Mouse (Mus musculus) testis, postnatal 14 days (tissue): Measurements from ENCODE around the gene Gm20388.

Experiments
- DNase-seq: peaks from one replicate; pipeline ENCODE4 v3.0.0; 2021; ENCODE audit warnings: low spot score

Gm20388 gene

DNA sequence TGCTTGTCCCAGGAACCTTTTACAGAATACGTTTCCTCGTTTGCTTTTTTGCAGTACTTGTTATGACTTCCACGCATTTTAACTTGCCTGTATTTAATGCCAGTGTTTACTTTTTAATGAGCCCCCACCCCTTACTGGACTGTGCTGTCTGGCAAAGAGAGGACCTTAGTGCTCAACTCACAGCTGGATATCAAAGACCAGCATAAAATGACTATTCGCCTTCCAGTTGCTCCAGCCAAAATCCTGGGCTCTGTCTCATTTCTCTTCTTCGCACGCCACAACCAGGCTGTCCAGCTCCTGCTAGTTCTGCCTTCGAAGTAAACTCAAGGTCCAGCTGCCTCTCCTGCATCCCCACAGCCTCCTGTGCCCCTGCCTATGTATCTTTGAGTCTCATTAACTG, 932.4 kb downstream of the Gm20388 start:
- no peak for DNase-seq

DNA sequence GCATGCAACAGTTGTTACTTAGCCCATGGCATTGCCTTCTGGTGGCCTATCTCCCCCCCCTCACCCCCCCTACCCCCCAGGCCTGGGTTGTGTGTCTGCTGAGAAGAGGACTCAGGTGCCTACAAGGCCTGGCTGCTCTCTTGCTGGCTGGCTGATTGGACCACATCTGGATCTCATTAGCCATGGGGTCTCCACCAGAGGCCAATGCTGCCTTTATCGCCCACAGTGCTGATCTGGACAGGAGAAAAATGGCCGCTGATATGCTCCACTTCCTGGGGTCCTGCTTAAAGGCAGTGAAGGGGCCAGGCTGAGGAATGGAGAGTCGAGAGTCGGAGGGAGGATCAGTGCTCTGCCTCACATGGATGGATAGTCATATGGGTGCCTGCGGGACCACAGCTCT, 935.4 kb downstream of the Gm20388 start:
- no peak for DNase-seq

DNA sequence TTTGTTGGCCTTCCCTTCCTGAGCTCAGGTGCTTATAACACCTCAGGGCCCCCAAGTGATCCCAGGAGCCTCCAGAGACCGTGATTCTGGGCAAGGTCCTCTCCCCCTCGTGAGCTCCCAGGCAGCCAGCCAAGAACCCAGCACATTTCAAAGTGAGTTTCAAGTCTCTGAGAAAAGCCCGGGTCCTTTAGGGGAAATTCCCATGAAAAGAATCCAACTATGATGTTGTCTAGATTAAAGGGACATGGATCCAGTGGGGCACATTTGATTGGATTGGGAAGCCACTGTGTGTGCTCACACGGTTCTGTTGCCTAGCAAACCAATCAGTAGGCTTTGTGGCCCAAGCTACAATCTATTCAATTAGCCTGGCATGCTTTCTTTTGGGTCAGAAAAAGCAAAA, 936.6 kb downstream of the Gm20388 start:
- DNase-seq, result no peak

DNA sequence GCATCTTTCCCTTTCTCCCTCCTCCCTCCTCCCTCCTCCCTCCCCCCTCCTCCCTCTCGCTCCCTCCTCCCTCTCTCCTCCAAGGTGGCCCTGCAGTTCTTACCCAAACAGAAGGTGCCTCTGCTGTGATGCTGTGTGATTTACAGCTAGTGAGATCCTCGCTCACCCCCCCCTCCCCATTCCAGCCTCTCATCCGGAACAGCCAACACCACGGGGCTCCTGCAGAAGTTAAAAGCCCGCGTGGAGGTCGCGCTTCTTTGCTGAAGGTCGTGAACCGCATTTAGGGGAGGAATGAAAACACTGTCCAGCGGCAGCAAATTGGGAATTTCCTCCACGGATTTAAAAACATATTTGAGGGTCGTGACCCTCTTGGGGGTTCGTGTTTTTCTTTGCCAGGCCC, 937.1 kb downstream of the Gm20388 start:
- DNase-seq, result no peak

DNA sequence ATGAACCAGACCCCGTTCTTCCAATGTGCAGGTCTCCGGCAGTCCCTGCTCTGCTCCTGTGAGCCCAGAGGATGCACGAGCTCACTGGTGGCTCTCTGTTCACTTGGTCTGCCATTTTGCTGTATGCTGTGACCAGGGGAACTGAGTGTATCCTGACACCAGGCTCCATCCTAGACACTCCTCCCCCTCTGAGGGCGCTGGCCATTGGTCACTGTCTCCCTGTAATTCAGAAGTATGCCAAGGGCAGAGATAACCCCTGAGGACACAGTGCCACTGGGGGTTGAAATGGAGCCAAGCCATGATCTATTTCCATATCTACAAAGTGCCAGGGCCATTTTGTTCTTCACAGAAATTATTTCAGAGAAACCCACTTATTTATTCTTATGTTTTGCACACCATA, 937.8 kb downstream of the Gm20388 start:
- no peak for DNase-seq

DNA sequence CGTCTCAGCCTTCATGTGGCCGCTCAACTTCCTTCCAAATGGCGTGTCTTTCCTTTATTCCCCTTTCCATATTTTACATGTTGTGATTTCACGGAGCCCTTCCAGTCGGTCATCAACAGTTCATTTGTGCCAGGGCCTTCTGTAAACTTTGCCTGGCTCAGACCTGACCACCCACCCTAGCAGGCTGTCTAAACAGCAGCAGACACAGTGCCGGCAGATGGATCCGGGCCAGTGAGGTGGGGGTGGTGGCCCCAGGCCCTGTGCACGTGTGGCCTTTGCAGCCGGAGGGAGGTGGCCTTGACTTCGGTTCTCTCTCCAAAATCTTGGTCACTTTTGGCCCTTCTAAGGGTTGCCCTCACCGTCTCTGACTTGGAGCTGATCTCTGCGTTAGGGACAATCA, 940.8 kb downstream of the Gm20388 start:
- DNase-seq, result no peak

DNA sequence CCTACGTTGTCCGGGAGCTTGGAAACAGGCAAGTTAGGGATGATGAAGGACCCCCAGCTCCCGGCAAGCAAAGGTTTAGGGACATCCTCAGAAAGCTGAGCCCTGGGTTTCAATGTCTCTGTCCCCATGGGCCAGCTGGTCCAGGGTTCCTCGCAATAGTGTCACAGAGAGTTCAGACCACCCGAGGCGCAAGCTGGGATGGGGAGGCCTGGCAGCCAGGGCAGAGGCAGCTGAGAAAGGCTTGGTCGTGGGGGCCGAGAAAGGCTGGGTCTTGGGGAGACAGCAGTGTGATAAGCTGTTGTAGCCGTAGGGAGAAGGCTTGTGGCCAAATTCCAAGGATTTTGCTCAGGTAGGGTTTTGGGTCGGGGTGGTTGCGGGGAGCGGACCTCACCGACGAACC, 949.2 kb downstream of the Gm20388 start:
- no peak for DNase-seq

DNA sequence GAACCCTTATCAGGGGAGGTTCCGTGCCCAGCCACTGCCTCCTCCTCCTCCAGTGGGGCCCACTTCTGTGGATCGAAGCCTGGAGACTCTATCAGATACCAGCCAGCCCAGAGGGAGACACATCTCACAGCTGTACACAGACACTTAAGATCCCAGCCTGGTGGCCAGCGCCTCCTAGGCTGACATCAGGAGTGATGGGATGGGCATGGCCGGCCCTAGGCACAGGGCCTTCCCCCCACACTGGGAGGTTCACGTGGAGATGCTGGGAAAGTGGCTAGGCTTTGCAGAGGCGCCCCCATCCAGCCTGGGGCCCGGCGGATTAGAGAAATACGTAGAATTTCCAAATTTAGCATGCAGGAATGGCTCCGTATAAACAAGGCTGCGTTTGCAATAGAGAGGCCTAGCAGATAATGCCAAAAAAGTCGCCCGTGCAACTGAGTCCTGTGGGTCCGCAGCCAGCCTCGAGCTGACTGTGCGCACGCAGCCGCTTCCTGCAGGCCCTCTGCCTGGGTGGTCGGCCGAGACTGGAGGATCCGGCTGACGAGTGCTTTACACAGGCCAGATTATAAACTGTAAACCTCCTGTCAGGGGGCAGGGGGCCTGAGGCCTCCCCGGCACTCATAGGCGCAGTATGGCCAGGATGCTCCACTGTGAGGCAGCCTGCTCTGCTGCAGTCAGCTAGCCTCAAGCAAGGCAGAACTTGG, 949.9 kb downstream of the Gm20388 start:
- no peak for DNase-seq

DNA sequence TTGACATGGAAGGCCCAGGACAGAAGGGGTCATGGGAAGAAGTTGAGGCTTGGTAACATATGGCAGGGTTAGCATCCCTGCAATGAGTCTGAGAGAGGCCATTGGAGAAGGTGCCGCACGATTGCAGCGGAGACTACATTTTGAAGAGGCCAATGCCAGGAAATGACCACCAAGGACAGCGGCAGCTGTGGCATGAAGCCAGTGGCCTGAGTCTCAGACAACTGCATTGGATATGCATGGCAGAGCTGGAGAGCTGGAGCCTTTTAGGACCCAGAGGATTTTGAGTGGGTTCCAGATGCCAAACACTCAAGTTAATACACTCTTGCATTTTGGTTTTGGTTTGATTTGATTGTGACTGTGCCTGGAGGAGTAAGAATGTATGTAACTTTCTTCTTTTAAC, 953.0 kb downstream of the Gm20388 start:
- no peak for DNase-seq

DNA sequence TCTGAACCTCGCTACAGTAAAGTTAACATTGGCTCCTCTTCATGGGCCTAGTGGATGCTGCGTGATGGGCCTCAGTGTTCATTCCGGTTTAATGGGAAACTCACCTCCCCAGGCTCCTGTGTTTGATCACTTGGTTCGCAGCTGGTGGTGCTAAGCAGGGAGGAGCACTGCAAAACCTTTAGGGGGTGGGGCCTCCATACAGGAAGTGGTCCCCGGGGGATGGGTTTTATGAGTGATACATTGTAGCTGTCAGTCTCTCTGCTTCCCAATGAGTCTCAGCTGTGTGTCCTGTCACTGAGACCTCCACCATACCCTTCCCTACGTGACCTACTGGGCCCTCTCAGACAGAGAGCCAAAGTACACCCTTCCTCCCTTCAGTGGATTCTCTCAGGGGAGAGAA, 956.7 kb downstream of the Gm20388 start:
- peak; percentile 70 for DNase-seq

DNA sequence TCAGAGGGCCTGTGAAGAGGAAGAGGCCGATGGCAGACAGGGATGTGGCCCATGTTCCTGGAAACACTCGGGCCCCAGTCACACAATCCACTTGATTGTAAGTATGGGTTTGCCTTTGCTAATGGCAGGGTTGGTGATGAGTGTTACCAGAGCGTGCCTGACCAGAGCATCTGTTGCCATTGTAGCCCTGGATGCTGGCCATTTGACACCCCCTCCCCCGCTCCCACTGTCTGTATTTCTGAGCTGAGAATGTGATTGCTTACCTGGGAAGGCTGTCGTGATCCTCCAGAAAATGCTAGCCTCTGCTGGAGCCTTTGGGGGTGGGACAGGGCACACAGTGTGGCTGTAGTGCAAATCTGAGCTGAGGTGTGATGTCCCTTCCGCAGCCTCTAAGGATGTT, 962.0 kb downstream of the Gm20388 start:
- no peak for DNase-seq

DNA sequence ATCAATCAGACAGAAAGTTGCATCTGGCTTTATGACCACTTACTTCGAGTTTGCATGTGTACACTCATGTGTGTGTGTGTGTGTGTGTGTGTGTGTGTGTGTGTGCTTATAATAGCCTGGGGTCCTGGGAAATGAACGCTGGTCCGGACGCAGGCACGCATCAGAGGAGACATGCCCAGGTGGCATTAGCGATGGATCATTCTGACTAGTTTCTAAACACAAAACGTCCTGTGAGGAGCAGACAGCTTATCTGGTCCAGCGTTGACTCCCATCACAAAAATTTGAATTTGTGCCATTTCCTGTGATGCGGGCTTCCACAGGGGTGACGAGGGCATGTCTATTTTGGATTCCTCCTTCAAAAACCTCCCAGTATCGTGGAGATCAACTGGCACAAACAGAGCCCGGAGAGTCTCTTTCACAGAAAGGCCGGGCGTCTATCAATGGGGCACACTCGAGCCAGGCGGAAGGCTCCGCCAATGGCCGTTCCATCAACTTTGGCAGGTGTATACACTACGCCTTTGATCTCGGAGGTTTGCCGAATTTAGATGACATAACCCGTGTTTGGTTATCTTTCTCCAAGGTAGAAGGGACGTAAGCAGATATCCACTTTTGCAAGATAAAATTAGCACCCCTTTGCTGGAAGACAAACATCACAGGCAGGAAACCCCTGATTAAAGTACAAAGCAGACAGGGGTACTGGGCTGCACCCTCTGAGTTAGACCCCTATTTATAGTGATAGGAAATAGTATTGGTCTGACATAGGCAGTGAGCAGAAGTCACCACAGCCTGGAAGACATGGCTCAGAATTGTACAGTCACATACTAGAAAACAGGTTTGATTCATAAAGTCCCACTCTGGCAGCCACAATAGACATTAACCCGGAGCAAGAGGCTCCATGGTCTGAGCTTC, 965.6 kb downstream of the Gm20388 start:
- DNase-seq, result no peak

DNA sequence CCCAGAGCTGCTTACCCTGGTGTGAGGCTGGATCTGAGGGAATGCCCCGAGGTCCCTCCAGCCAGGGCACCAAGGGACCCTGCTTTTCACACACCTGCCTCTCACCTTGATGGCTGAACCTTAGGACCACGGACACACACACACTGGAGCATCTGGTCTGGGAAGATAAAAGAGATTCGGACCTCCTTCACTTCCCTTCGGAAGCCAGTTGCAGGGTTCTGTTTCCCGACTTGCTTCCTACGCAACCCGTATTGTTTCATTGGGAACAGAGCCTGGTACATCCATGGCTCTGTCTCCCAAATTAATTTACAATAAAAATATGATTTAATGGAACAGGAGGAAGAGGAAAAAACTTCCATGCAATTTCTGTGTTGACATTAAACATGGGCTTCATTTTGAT, 966.4 kb downstream of the Gm20388 start:
- no peak for DNase-seq

DNA sequence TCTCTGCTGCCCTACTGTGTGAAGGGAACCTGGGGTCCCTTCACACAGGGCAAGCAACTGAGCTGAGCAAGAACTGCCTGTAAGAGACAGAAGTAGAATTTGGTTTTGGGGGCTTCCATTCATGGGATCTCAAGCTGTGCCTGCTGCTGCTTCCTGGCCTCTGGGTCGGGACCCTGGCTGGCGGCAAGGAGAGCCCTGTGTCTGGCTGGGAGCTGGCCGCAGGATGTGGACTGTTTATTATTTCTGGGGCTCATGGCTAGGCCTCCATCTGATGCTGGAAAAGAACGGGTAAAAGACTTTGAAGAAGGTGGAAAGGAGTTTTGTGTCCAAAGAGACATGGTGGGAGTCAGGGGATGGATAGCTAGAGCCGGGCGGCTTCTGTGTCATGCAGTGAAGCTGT, 969.3 kb downstream of the Gm20388 start:
- no peak for DNase-seq

DNA sequence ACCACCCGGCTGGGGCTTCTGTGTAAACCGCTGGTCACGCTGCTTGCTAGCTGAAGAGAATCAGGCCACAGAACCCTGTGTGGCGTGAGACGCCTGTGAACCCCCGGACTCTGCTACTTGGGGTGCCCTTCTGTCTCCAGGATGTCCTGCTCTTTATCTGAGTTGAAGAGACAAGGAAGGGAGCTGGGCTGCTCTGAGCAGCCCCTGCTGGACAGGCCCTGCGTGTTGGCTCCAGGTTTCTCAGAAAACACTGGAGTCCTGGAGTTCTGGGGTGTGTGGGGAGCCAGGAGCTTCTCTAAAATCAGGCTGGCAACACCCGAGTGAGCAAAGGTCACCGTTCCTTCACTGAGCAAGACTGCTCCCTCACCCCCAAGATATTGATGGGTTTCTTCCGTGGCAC, 971.0 kb downstream of the Gm20388 start:
- DNase-seq, result no peak

DNA sequence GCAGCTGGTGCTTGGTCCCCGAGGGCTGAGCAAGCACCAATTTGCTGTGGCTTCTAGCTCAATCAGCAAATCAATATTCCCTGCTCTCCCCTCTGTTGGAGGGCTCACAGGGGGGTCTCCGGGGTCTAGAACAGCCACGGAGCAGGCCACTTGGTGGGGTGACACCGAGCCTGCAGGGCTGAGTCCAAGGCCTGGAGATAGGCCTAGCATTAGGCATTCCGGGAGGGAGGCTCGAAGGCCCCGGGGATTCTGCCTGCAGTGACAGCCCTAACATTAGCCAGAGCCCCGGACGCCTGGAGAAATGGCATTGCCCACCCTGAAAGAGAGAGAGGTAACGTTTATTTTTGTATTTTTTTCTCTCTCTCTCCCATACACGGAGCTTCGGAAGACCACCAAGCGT, 972.0 kb downstream of the Gm20388 start:
- no peak for DNase-seq

DNA sequence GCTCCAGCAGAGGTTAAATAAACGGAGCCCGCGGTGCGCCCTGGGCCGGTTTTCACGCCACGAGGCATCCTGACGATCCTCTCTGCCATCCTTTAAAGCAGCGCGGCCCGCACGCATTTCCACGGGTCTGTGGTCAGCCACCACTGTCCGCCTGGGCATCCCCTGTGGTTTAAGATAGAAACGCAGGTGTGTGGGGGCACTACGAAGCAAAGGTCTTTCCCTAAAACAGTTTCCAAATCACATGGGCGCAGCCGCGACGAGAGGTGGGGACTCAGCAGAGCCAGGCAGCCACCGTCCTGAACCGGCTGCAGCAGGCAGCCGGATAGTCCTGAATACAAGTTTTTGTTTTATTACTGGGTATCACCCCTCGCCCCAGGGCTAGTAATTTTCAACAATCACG, 972.7 kb downstream of the Gm20388 start:
- no peak for DNase-seq

DNA sequence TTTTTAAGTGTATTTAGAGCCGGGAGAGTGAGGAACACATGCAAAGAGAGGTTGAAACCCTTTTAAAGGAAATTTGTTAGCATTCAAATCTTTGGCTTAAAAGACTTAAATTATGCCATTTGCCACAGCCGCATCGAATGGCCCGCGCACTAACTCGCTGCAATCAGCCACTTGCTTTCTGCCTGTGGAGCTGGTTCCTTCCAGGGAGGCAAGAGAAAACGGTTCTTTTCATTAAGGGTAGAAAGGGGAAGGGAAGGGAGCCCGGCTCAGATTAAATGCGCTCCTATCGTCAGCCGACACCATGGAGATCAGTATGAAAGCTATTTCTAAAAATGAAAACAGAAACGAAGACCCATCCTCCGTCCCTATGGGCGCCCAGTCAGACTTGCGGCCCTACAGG, 973.2 kb downstream of the Gm20388 start:
- DNase-seq, result no peak

DNA sequence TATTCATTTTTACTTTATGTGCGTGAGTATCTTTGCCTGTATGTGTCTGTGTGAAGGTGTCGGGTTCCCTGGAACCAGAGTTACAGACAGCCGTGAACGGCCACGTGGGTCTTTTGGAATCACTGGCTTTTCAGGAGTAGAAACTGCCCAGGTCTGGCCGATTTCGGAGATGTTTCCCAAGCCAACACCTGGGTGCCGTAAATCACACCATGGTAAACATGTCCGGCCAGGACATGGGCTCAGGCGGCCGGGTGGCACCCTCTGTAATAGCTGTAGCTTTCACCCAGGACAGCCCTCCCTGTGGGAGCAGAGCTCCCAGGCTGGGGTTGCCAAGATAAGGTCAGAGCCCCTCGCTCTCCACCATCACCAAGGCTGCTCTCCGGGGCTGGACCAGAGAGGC, 974.2 kb downstream of the Gm20388 start:
- DNase-seq, result no peak

DNA sequence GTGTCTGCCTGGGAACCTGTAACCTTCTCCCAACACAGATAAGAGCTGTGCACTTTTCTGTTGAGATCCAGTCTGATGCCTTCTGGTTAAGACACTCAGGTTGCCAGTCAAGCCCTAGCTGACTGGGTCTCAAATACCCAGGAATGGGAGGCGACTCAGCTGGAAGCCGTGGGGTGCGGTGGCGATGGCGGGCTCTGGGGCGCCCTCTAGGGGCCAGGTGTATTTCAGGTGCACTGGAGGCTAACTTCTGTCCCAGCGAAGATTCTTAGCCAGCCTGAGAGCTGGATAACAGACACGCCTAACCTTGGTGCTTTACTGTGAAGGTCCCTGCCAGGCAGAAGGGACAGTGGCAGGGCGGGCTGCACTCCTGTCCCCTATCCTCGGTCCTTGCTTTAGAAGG, 976.6 kb downstream of the Gm20388 start:
- DNase-seq, result no peak

DNA sequence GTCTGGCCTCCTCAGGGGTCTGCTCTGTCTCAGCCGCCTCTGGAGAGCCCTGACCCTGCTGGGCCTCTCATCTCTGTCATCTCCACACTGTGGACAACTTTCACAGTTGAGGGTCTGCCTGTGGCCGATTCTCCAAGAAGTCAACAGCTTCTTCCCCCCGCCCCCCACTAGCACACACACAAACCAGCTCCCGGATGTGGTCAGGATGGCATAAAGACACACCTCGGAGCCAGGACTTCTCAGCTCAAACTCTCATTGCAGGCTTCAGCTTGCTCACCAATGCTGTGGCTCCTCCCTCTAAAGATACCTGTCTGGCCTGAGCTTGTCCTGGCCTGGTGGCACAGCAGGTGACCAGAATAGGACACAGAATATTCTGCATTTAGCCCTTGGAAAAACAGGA, 977.4 kb downstream of the Gm20388 start:
- no peak for DNase-seq

DNA sequence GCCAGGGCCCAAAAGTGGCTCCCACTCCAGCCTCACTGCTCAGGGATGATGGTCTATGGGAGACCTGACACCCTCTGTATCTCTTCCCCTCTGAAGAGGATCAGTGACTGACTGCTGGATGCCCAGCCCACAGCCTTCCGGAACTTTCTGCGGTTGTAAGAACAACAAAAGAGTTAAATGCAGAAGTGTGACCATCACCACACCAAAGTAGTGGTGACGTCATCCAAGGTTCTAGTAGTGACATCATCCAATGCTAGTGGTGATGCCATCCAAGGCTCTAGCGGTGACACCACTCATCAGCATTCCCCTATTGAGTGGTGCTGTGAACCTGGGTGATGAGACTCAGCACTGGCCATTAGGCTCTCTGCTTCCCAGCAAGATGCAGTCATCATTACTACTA, 978.5 kb downstream of the Gm20388 start:
- no peak for DNase-seq

DNA sequence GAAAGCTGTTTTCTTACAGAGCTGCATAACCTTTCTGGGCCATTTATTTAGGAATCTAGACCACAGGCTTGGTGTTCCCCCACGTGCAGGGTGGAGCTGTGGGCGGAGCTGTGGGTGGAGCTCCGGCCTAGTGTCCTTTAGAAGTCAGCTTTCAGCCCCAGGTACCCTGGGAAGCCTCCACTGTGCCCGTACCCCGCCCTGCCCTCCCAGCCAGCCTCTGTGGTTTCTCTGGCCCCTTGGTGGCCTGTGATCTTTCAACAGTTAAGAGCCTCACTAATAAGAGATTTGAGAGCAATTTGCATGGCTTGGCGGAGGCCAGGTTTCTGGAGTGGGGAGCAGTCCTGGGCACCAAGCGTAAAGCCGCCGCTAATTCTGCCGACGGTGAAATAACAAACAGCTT, 979.4 kb downstream of the Gm20388 start:
- DNase-seq, result no peak

DNA sequence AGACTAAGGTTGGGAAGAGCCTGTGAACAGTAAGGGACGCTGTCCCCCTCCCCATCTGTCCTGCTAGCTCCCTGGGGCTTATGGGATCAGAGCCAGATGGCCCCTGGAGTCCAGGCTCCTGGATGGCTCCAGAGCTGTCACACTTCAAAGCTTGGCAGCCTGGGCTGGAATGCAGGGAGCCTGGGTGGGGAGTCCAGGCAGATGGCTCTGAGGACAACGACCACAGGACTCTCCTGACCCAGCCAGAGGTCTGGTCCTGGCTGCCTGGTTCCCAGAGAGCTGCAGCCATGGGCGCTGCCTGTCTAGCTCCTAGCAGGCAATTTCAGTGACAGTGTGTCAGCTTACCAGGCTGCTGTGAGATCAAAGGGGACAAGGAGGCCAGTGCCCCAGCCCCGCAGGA, 984.4 kb downstream of the Gm20388 start:
- no peak for DNase-seq
